Mouse (Mus musculus): ENCODE measurements around the gene Rgp1. TPM values are rescaled to one million over a fixed set of nuclear protein-coding genes. Genes with fewer than 3 reads are reported as not detected.

The Rgp1 gene
- polyA plus RNA-seq, 2 experiments, result 33.3 to 81.9 TPM

GRCm38 (mm10) chr4:43562769-43563600 lies 15.5 kb upstream of the Rgp1 start:
- no peak for TF ChIP-seq POLR2A (IDR thresholded peaks at IDR 0.05; ENCODE audit: borderline replicate concordance, extremely low read depth, insufficient read depth, insufficient read length)
- peaks cover 42% of the 10 kb centered on the region for H3K36me3 ChIP-seq (ENCODE audit: control insufficient read depth, insufficient read depth, low read length)
- 9% methylated on average over 22 of the region's 22 CpGs for WGBS

GRCm38 (mm10) chr4:43563601-43563875 lies 15.0 kb upstream of the Rgp1 start:
- H3K4me3 ChIP-seq (replicated peaks; ENCODE audit: low read length), result peak overlapping the region; percentile 78
- no peak overlapping the region for H3K27ac ChIP-seq (replicated peaks; ENCODE audit: low read depth, low read length)
- H3K9me3 ChIP-seq (ENCODE audit: control insufficient read depth, low read length), result no peaks in the 10 kb centered on the region
- peaks cover 48% of the 10 kb centered on the region for H3K36me3 ChIP-seq (ENCODE audit: control insufficient read depth, insufficient read depth, low read length)
- H3K4me2 ChIP-seq (replicated peaks; ENCODE audit: low read depth, low read length, severe bottlenecking), result peak overlapping the region; percentile 60
- H3K4me1 ChIP-seq (ENCODE audit: control insufficient read depth, insufficient read depth, low read length), result peaks cover 39% of the 10 kb centered on the region
- ATAC-seq (ENCODE audit: low FRiP score, low read depth) (no peak), DNase-seq (ENCODE audit: low spot score) (no peak)
- WGBS, result 91% methylated on average over 4 of the region's 4 CpGs
- H3K9ac ChIP-seq (ENCODE audit: low read depth, low read length, severe bottlenecking), result no peak overlapping the region; the same call in 1 of the 2 replicates
- TF ChIP-seq POLR2A (IDR thresholded peaks at IDR 0.05; ENCODE audit: borderline replicate concordance, extremely low read depth, insufficient read depth, insufficient read length), result no peak
- H3K27me3 ChIP-seq (ENCODE audit: control insufficient read depth, insufficient read depth, low read length), result no peaks in the 10 kb centered on the region

More at GRCm38 (mm10) chr4:43562769-43563600, 15.5 kb upstream of the Rgp1 start:
- Histone ChIP-seq H3K9ac (ENCODE audit: low read depth, low read length, severe bottlenecking) (peak overlapping the region; percentile 91), H3K27me3 (ENCODE audit: control insufficient read depth, insufficient read depth, low read length) (no peaks in the 10 kb centered on the region), H3K9me3 (ENCODE audit: control insufficient read depth, low read length) (no peaks in the 10 kb centered on the region), H3K4me3 (replicated peaks; ENCODE audit: low read length) (peak overlapping the region; percentile 78), H3K4me1 (ENCODE audit: control insufficient read depth, insufficient read depth, low read length) (peaks cover 44% of the 10 kb centered on the region), H3K4me2 (replicated peaks; ENCODE audit: low read depth, low read length, severe bottlenecking) (peak overlapping the region; percentile 60), H3K27ac (replicated peaks; ENCODE audit: low read depth, low read length) (peak overlapping the region; percentile 98)
- DNase-seq (ENCODE audit: low spot score) (no peak), ATAC-seq (ENCODE audit: low FRiP score, low read depth) (0 out of 2 replicates have a peak, but pooled peaks have one; percentile 1)

GRCm38 (mm10) chr4:43564231-43564630 lies 14.3 kb upstream of the Rgp1 start:
- no peaks in the 10 kb centered on the region for H3K27me3 ChIP-seq (ENCODE audit: control insufficient read depth, insufficient read depth, low read length)
- DNase-seq (ENCODE audit: low spot score) (peak; percentile 48), ATAC-seq (ENCODE audit: low FRiP score, low read depth) (no peak)
- H3K9me3 ChIP-seq (ENCODE audit: control insufficient read depth, low read length), result no peaks in the 10 kb centered on the region
- 0 out of 2 replicates have a peak overlapping the region, but pooled peaks have one; percentile 60 for H3K4me2 ChIP-seq (replicated peaks; ENCODE audit: low read depth, low read length, severe bottlenecking)
- 47% methylated on average over 2 of the region's 2 CpGs for WGBS
- H3K9ac ChIP-seq (ENCODE audit: low read depth, low read length, severe bottlenecking), result no peak overlapping the region
- H3K4me1 ChIP-seq (ENCODE audit: control insufficient read depth, insufficient read depth, low read length), result peaks cover 33% of the 10 kb centered on the region
- no peak for TF ChIP-seq POLR2A (IDR thresholded peaks at IDR 0.05; ENCODE audit: borderline replicate concordance, extremely low read depth, insufficient read depth, insufficient read length)
- H3K36me3 ChIP-seq (ENCODE audit: control insufficient read depth, insufficient read depth, low read length), result peaks cover 55% of the 10 kb centered on the region
- H3K27ac ChIP-seq (replicated peaks; ENCODE audit: low read depth, low read length), result no peak overlapping the region
- H3K4me3 ChIP-seq (replicated peaks; ENCODE audit: low read length), result no peak overlapping the region; the same call in 1 of the 2 replicates

DNA sequence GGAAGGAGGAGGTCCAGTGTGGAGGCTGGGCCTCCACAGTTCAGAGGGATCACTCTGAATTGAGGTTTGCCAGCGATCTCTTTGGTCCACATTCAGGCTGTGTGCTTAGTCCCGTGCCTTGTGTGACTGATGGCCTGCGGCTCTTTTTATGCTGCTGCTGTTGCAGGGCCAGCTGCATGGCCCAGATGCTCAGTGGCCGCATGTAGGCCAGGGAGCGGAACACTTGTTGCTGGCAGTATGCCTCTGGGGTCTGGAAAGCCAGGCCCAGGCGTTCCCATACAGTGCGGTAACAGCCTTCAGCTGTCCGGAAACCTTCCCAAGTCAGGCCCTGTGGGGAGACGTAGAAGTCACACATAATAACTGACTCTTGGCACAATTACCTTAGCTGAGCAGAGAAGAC lies 11.4 kb upstream of the Rgp1 start:
- Histone ChIP-seq H3K9me3 (ENCODE audit: control insufficient read depth, low read length) (no peaks in the 10 kb centered on the region), H3K27me3 (ENCODE audit: control insufficient read depth, insufficient read depth, low read length) (no peaks in the 10 kb centered on the region), H3K27ac (replicated peaks; ENCODE audit: low read depth, low read length) (no peak overlapping the region), H3K9ac (ENCODE audit: low read depth, low read length, severe bottlenecking) (no peak overlapping the region), H3K4me2 (replicated peaks; ENCODE audit: low read depth, low read length, severe bottlenecking) (no peak overlapping the region), H3K4me1 (ENCODE audit: control insufficient read depth, insufficient read depth, low read length) (peaks cover 11% of the 10 kb centered on the region; the same call in 1 of the 2 replicates), H3K4me3 (replicated peaks; ENCODE audit: low read length) (no peak overlapping the region), H3K36me3 (ENCODE audit: control insufficient read depth, insufficient read depth, low read length) (peaks cover 81% of the 10 kb centered on the region)
- no peak for DNase-seq (ENCODE audit: low spot score)
- no peak for TF ChIP-seq POLR2A (IDR thresholded peaks at IDR 0.05; ENCODE audit: borderline replicate concordance, extremely low read depth, insufficient read depth, insufficient read length)
- WGBS, result 88% methylated on average over 9 of the region's 9 CpGs
- no peak for ATAC-seq (ENCODE audit: low FRiP score, low read depth)

GRCm38 (mm10) chr4:43571395-43572045 lies 7.0 kb upstream of the Rgp1 start:
- no peaks in the 10 kb centered on the region for H3K9me3 ChIP-seq (ENCODE audit: control insufficient read depth, low read length)
- no peak for ATAC-seq (ENCODE audit: low FRiP score, low read depth)
- peaks cover 77% of the 10 kb centered on the region for H3K36me3 ChIP-seq (ENCODE audit: control insufficient read depth, insufficient read depth, low read length)
- H3K27ac ChIP-seq (replicated peaks; ENCODE audit: low read depth, low read length), result no peak overlapping the region
- no peak for TF ChIP-seq POLR2A (IDR thresholded peaks at IDR 0.05; ENCODE audit: borderline replicate concordance, extremely low read depth, insufficient read depth, insufficient read length)
- H3K4me1 ChIP-seq (ENCODE audit: control insufficient read depth, insufficient read depth, low read length), result peaks cover 5% of the 10 kb centered on the region
- H3K4me2 ChIP-seq (replicated peaks; ENCODE audit: low read depth, low read length, severe bottlenecking), result no peak overlapping the region
- WGBS, result 78% methylated on average over 6 of the region's 6 CpGs
- no peak for DNase-seq (ENCODE audit: low spot score)
- no peak overlapping the region for H3K9ac ChIP-seq (ENCODE audit: low read depth, low read length, severe bottlenecking)
- H3K4me3 ChIP-seq (replicated peaks; ENCODE audit: low read length), result no peak overlapping the region
- H3K27me3 ChIP-seq (ENCODE audit: control insufficient read depth, insufficient read depth, low read length), result no peaks in the 10 kb centered on the region
